Comparison of ENCODE assay signal across 10 mouse cellular contexts in genomic region chr5:118562206-118562605, GRCm38 (mm10). TPM values are rescaled to one million over a fixed set of nuclear protein-coding genes. Genes with fewer than 3 reads are reported as not detected.
DNase-seq lines count a peak whose midpoint lies in the region; ATAC-seq and TF ChIP-seq lines count a peak whose summit lies in the region.
"Had no signal": no experiment of that assay in that cellular context is flagged by ENCODE, and none has a peak within 500 bp of the region (broad histone marks: within the 10 kb centered on the region; RNA-seq: fewer than 3 reads in every experiment).

No protein-coding gene starts in this region.

- TF ChIP-seq CTCF in E14TG2a.4 (conservative IDR thresholded peaks at IDR 0.05; ENCODE audit: low read length): no peak
- no peak for TF ChIP-seq CTCF in forebrain, postnatal 0 days (IDR thresholded peaks at IDR 0.05; ENCODE audit: low read depth)

- H3K4me2 ChIP-seq in forebrain, postnatal 0 days (ENCODE audit: low read depth): peak overlapping the region; percentile 71
- H3K4me2 ChIP-seq in liver, embryonic 15.5 days: peak overlapping the region; percentile 78

- H3K4me3 ChIP-seq in erythroblast, embryonic 14.5 days (replicated peaks): peak overlapping the region; percentile 93
- H3K4me3 ChIP-seq in E14TG2a.4 (replicated peaks; ENCODE audit: low read length): peak overlapping the region; percentile 87
- H3K4me3 ChIP-seq in forebrain, postnatal 0 days (ENCODE audit: low read depth, low read length): peak overlapping the region; percentile 85
- H3K4me3 ChIP-seq in liver, embryonic 15.5 days (replicated peaks): peak overlapping the region; percentile 94

- peaks cover 19% of the 10 kb centered on the region for H3K27me3 ChIP-seq in erythroblast, embryonic 14.5 days (ENCODE audit: control insufficient read depth)
- H3K27me3 ChIP-seq in E14TG2a.4 (ENCODE audit: insufficient read depth, low read length): peaks cover 16% of the 10 kb centered on the region
- H3K27me3 ChIP-seq in forebrain, postnatal 0 days (ENCODE audit: insufficient read depth, low read length): no peaks in the 10 kb centered on the region
- H3K27me3 ChIP-seq in liver, embryonic 15.5 days: peaks cover 13% of the 10 kb centered on the region

- 33% methylated on average over 3 of the region's 3 CpGs for WGBS in forebrain, postnatal 0 days
- 58% methylated on average over 3 of the region's 3 CpGs for WGBS in liver, embryonic 15.5 days (ENCODE audit: insufficient replicate concordance)

- H3K9ac ChIP-seq in forebrain, postnatal 0 days: 0 out of 2 replicates have a peak overlapping the region, but pooled peaks have one; percentile 18
- peak overlapping the region; percentile 98 for H3K9ac ChIP-seq in liver, embryonic 15.5 days

- no peak for DNase-seq in forebrain, postnatal 0 days
- no peak for DNase-seq in Muller cell, postnatal 12 days (ENCODE audit: inconsistent ontology term)
- no peak for DNase-seq in yolk sac, embryonic 10.5 days (ENCODE audit: low spot score)
- no peak for DNase-seq in embryo, embryonic 10 days (ENCODE audit: low spot score)
- DNase-seq: cerebellum, adult 11 months; layer of hippocampus, adult 9-11 months had no signal

- no peak for ATAC-seq in erythroblast, adult 5-6 weeks (replicated peaks; ENCODE audit: low FRiP score, poor library complexity, severe bottlenecking)
- no peak for ATAC-seq in forebrain, postnatal 0 days
- no peak for ATAC-seq in liver, embryonic 15.5 days (ENCODE audit: insufficient read depth)

- H3K9me3 ChIP-seq in erythroblast, embryonic 14.5 days (ENCODE audit: control insufficient read depth, low read length): peaks cover 2% of the 10 kb centered on the region; the same call in 1 of the 2 replicates
- no peaks in the 10 kb centered on the region for H3K9me3 ChIP-seq in E14TG2a.4 (ENCODE audit: low read length)
- no peaks in the 10 kb centered on the region for H3K9me3 ChIP-seq in forebrain, postnatal 0 days (ENCODE audit: low read length)
- no peaks in the 10 kb centered on the region for H3K9me3 ChIP-seq in liver, embryonic 15.5 days (replicated peaks)

- peaks cover 55% of the 10 kb centered on the region for H3K36me3 ChIP-seq in erythroblast, embryonic 14.5 days (ENCODE audit: control insufficient read depth)
- H3K36me3 ChIP-seq in E14TG2a.4 (ENCODE audit: insufficient read depth, low read length): no peaks in the 10 kb centered on the region; the same call in 1 of the 2 replicates
- no peaks in the 10 kb centered on the region for H3K36me3 ChIP-seq in forebrain, postnatal 0 days (ENCODE audit: insufficient read depth)
- H3K36me3 ChIP-seq in liver, embryonic 15.5 days (replicated peaks): 0 out of 2 replicates have a peak, but pooled peaks cover 6% of the 10 kb centered on the region

- no peak overlapping the region for H3K27ac ChIP-seq in forebrain, postnatal 0 days (ENCODE audit: low read depth, low read length)
- no peak overlapping the region for H3K27ac ChIP-seq in liver, embryonic 15.5 days (replicated peaks)

- H3K4me1 ChIP-seq in erythroblast, embryonic 14.5 days (ENCODE audit: control insufficient read depth): peaks cover 67% of the 10 kb centered on the region
- H3K4me1 ChIP-seq in E14TG2a.4 (replicated peaks; ENCODE audit: low read depth, low read length): peaks cover 70% of the 10 kb centered on the region
- H3K4me1 ChIP-seq in forebrain, postnatal 0 days (ENCODE audit: insufficient read depth): peaks cover 21% of the 10 kb centered on the region
- peaks cover 63% of the 10 kb centered on the region for H3K4me1 ChIP-seq in liver, embryonic 15.5 days (replicated peaks)

RNA-seq across cellular contexts. Expression of gene Med13l, which starts 1.7 kb away (rescaled TPM):
- polyA plus RNA-seq in erythroblast, embryonic 14.5 days (2012): 2.3 and 3.5 TPM in 2 replicates
- total RNA-seq in erythroblast, adult 5-6 weeks (2015; ENCODE audit: low replicate concordance): 49.2 and 56.6 TPM in 2 replicates
- total RNA-seq in erythroblast, adult 5-6 weeks (2017; ENCODE audit: low replicate concordance): 82.2 and 99.3 TPM in 2 replicates
- 27.9 and 31.0 TPM in 2 replicates for total RNA-seq in forebrain, postnatal 0 days (2014; rRNA removed)
- polyA plus RNA-seq in forebrain, postnatal 0 days (2015; fragmentation: Nextera tagmentation; extraction: Ambion mirVana): 9.1 and 12.5 TPM in 2 replicates
- 11.0 and 13.3 TPM in 2 replicates for polyA plus RNA-seq in liver, embryonic 15.5 days (2015; fragmentation: Nextera tagmentation; extraction: Ambion mirVana)
